Mouse (Mus musculus) yolk sac, embryonic 10.5 days (tissue): ENCODE results near the gene Ceacam19.
"Not testable (repeated sequence)": the region's sequence is repeated elsewhere in the genome, so short reads cannot be mapped to it uniquely, and the experiment has no call there.

Experiments used
- DNase-seq: peaks from one replicate; pipeline ENCODE4 v3.0.0-alpha.2; 2017; ENCODE audit warnings: low spot score

Gene Ceacam19

GRCm38 (mm10) chr7:19887849-19888248 lies at the start of gene Ceacam19:
Gene Ceacam19, minus strand, starts transcription at chr7:19887965.
- no peak for DNase-seq

GRCm38 (mm10) chr7:19937229-19937821 lies 49.6 kb upstream of the Ceacam19 start:
- no peak for DNase-seq

GRCm38 (mm10) chr7:19935961-19936360 lies 48.2 kb upstream of the Ceacam19 start:
- DNase-seq: no peak

- DNase-seq: no peak
Measured at GRCm38 (mm10) chr7:19935171-19935751, 47.5 kb upstream of the Ceacam19 start.

GRCm38 (mm10) chr7:19932877-19933809 lies 45.4 kb upstream of the Ceacam19 start:
- peak; percentile 54 for DNase-seq

- no peak for DNase-seq
Measured at GRCm38 (mm10) chr7:19932133-19932876, 44.5 kb upstream of the Ceacam19 start.

- DNase-seq: not testable (repeated sequence)
Measured at GRCm38 (mm10) chr7:19930481-19930880, 42.7 kb upstream of the Ceacam19 start.

- no peak for DNase-seq
Measured at GRCm38 (mm10) chr7:19928486-19928885, 40.7 kb upstream of the Ceacam19 start.

- no peak for DNase-seq
Measured at GRCm38 (mm10) chr7:19926849-19927480, 39.2 kb upstream of the Ceacam19 start.

- no peak for DNase-seq
Measured at GRCm38 (mm10) chr7:19925376-19925775, 37.6 kb upstream of the Ceacam19 start.

GRCm38 (mm10) chr7:19923797-19924196 lies 36.0 kb upstream of the Ceacam19 start:
- DNase-seq: no peak

- no peak for DNase-seq
Measured at GRCm38 (mm10) chr7:19923354-19923753, 35.6 kb upstream of the Ceacam19 start.

- peak; percentile 80 for DNase-seq
Measured at GRCm38 (mm10) chr7:19920506-19921261, 32.9 kb upstream of the Ceacam19 start, which contains the start of gene Pvr. Gene Pvr, minus strand, starts transcription at chr7:19921160.

GRCm38 (mm10) chr7:19920166-19920505 lies 32.4 kb upstream of the Ceacam19 start:
- no peak for DNase-seq

- DNase-seq: no peak
Measured at GRCm38 (mm10) chr7:19914558-19914957, 26.8 kb upstream of the Ceacam19 start.

GRCm38 (mm10) chr7:19911695-19912524 lies 24.1 kb upstream of the Ceacam19 start:
- DNase-seq: no peak

GRCm38 (mm10) chr7:19911292-19911658 lies 23.5 kb upstream of the Ceacam19 start:
- no peak for DNase-seq

GRCm38 (mm10) chr7:19910421-19911291 lies 22.9 kb upstream of the Ceacam19 start:
- DNase-seq: peak; percentile 62

- DNase-seq: no peak
Measured at GRCm38 (mm10) chr7:19889881-19890280, 2.1 kb upstream of the Ceacam19 start.
